Mouse (Mus musculus) macrophage (primary cell): ENCODE data around the gene Naa40. TPM values are rescaled to one million over a fixed set of nuclear protein-coding genes. Genes with fewer than 3 reads are reported as not detected.

Experiments used
- H3K27ac ChIP-seq: fragments of 350-480 bp; formaldehyde crosslinking; 2 replicates; pipeline ENCODE4 v1.9.0; 2021
- H3K36me3 ChIP-seq: fragments of 350-480 bp; formaldehyde crosslinking; 2 replicates; pipeline ENCODE4 v1.9.0; 2021; ENCODE audit errors: inconsistent target
- H3K4me3 ChIP-seq: fragments of 350-480 bp; formaldehyde crosslinking; 2 replicates; pipeline ENCODE4 v1.9.0; 2021; ENCODE audit errors: inconsistent target
- H3K79me2 ChIP-seq: fragments of 350-480 bp; formaldehyde crosslinking; 2 replicates; pipeline ENCODE4 v1.9.0; 2021; ENCODE audit errors: inconsistent target
- WGBS: methylation state at CpG from one replicate; pipeline ENCODE4 v1.1.7; 2026; ENCODE audit warnings: inconsistent platforms; ENCODE audit not compliant: missing documents; 5-methylcytosine and 5-hydroxymethylcytosine counted together
- polyA plus RNA-seq: library from polyadenylated mRNA; stranded (reverse); fragments of 250-400 nt; gene quantifications from 3 replicates; pipeline ENCODE4 v1.2.4, GENCODE M21; 2018; ENCODE audit warnings: inconsistent platforms

The Naa40 gene
- polyA plus RNA-seq, 1 experiment from 2014 or later, result 17.5 TPM

- Histone ChIP-seq H3K4me3 (no peak overlapping the region), H3K36me3 (no peaks in the 10 kb centered on the region), H3K27ac (no peak overlapping the region), H3K79me2 (no peaks in the 10 kb centered on the region)
- WGBS, result 91% methylated on average over 5 of the region's 5 CpGs
Observed at GRCm38 (mm10) chr19:7190986-7191385, 50.0 kb downstream of the Naa40 start.

- no peaks in the 10 kb centered on the region for H3K79me2 ChIP-seq
- H3K4me3 ChIP-seq, result no peak overlapping the region
- 97% methylated on average over 4 of the region's 4 CpGs for WGBS
- H3K27ac ChIP-seq, result no peak overlapping the region
- H3K36me3 ChIP-seq, result no peaks in the 10 kb centered on the region
Observed at GRCm38 (mm10) chr19:7189026-7189425, 52.0 kb downstream of the Naa40 start.

DNA sequence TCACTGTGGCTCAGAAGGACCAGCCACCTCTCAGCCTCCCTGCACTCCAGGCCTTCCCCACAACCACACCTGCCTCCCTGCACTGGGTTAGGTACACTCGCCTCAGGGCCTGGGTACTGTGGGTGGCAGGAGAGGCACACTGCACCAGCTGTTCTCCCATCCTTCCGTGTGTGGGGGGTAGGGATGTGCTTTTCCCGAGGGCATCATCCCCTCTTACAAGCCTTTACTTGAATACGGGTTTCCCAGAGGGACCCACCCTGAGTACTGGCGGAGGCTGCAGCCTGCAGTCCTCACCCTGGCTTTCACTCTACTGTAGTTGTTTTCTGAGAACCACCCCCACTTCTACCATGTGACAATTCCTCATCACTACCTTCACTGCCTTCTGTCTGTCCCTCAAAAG lies 53.8 kb downstream of the Naa40 start:
- 86% methylated on average over 5 of the region's 5 CpGs for WGBS
- Histone ChIP-seq H3K4me3 (no peak overlapping the region), H3K36me3 (no peaks in the 10 kb centered on the region), H3K79me2 (no peaks in the 10 kb centered on the region), H3K27ac (no peak overlapping the region)

DNA sequence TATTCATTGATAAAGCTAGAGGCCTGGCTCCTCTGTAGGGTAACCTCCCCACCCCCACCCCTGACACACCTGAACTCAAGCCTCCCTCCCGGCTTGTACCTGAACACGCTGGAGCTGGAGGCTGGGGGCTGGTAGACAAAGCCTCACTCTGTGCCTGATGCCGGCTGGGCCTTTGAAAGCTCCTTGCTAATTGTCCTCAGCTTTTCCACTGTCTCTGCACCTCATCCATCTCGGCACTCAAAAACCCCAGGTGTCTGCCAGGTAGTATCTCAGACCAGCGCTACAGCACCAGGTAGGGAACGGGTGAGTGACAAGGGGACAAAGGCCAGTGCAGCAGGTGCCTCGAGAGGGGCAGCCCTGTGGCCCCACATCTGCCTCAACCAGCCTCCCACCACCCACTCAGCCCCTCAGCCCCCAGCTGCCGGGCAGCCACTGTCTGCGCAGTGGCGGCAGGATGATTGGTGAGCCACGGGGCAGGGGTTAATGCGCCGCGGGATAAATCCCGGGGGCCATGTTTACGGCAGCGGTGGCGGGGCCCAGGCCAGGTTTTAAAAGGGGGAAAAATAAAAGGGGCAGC lies 55.2 kb downstream of the Naa40 start:
- Histone ChIP-seq H3K4me3 (no peak overlapping the region), H3K36me3 (no peaks in the 10 kb centered on the region), H3K27ac (no peak overlapping the region), H3K79me2 (no peaks in the 10 kb centered on the region)
- 94% methylated on average over 11 of the region's 18 CpGs for WGBS

DNA sequence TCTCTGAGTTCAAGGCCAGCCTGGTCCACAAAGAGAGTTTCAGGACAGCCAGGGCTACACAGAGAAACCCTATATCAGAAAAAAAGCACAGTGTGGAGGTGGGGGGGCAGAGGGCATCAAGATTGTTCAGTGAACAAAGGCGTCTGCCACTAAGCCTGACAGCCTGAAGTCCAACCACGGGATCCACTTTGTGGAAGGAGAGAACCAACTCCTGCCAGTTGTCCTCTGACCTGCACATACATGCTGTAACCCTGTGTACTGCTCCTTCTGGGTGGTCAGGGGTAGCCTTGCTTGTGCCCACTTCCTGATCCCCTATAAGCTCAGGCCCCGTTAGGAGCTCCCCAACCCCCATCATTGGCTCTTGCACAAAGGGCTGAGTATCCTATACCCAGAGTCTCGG lies 55.9 kb downstream of the Naa40 start:
- Histone ChIP-seq H3K36me3 (no peaks in the 10 kb centered on the region), H3K27ac (no peak overlapping the region), H3K4me3 (no peak overlapping the region), H3K79me2 (no peaks in the 10 kb centered on the region)
- WGBS, result 85% methylated on average over 4 of the region's 4 CpGs

DNA sequence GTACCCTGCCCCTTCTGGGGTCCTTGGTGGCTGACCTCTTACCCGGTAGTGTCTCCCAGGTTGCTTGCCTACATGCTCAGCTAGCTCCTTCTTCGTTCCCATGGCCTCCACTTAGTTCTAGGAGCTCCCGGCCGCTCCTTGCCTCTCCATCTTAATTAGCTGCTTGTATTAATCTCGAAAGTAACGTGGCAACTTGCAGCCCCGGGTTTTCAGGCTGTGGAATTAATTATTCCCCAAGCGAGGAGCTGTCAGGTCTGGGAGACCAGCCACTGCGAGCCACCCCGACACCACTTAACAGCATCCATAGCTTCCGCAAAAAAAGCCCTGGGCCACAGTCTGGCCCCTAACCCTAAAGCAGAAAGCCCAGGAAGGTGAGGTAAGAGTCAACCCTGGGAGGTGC lies 57.6 kb downstream of the Naa40 start:
- Histone ChIP-seq H3K27ac (no peak overlapping the region), H3K4me3 (no peak overlapping the region), H3K36me3 (no peaks in the 10 kb centered on the region), H3K79me2 (no peaks in the 10 kb centered on the region)
- WGBS, result 95% methylated on average over 11 of the region's 11 CpGs

- Histone ChIP-seq H3K79me2 (no peaks in the 10 kb centered on the region), H3K4me3 (no peak overlapping the region), H3K36me3 (no peaks in the 10 kb centered on the region), H3K27ac (no peak overlapping the region)
- 16% methylated on average over 23 of the region's 23 CpGs for WGBS
Observed at GRCm38 (mm10) chr19:7182273-7182949, 58.6 kb downstream of the Naa40 start.

GRCm38 (mm10) chr19:7181496-7181895 lies 59.5 kb downstream of the Naa40 start:
- Histone ChIP-seq H3K36me3 (no peaks in the 10 kb centered on the region), H3K27ac (no peak overlapping the region), H3K79me2 (no peaks in the 10 kb centered on the region), H3K4me3 (no peak overlapping the region)
- 96% methylated on average over 6 of the region's 7 CpGs for whole genome bisulfite sequencing

DNA sequence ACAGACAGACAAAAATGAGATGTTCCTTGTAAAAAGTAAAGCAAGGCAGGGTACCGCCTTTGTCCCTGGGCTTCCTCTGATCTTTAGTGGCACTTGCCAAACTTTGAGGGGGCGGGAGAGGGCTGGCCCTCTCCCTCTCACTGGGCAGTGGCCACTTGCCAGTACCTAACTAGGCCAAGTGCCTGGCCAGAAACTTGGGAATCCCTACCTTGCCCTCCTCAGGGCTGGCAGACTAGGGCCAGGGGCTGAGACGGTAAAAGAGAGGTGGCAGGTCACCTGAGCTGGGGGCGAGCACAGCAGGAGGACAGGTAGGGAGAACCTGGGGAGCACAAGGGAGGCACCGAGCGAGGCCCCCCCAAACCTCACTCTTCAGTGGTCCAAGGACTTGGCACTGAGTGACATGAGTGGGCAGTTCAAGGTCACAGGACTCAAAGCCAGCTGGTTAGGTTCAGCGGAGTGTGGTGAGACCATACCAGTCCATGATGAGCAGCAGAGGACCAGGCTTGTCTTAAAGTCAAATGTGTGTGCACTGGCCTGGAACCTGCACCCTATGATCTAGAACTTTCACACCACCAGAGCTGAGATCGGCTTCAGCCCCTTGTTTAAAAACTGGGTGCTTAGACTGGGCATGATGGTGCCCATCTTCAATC lies 60.1 kb downstream of the Naa40 start:
- Histone ChIP-seq H3K36me3 (no peaks in the 10 kb centered on the region), H3K4me3 (no peak overlapping the region), H3K27ac (no peak overlapping the region), H3K79me2 (no peaks in the 10 kb centered on the region)
- 89% methylated on average over 8 of the region's 8 CpGs for WGBS

GRCm38 (mm10) chr19:7178841-7179452 lies 62.0 kb downstream of the Naa40 start:
- Histone ChIP-seq H3K36me3 (no peaks in the 10 kb centered on the region), H3K4me3 (no peak overlapping the region), H3K79me2 (no peaks in the 10 kb centered on the region), H3K27ac (no peak overlapping the region)
- WGBS, result 24% methylated on average over 3 of the region's 3 CpGs

- no peak overlapping the region for H3K4me3 ChIP-seq
- H3K36me3 ChIP-seq, result no peaks in the 10 kb centered on the region
- WGBS, result 94% methylated on average over 13 of the region's 13 CpGs
Observed at GRCm38 (mm10) chr19:7177804-7178511, 63.0 kb downstream of the Naa40 start.

GRCm38 (mm10) chr19:7176041-7176696 lies 64.8 kb downstream of the Naa40 start:
- WGBS, result 90% methylated on average over 10 of the region's 11 CpGs

More at GRCm38 (mm10) chr19:7177804-7178511, 63.0 kb downstream of the Naa40 start:
- no peak overlapping the region for H3K27ac ChIP-seq
- H3K79me2 ChIP-seq, result no peaks in the 10 kb centered on the region

More at GRCm38 (mm10) chr19:7176041-7176696, 64.8 kb downstream of the Naa40 start:
- H3K36me3 ChIP-seq, result no peaks in the 10 kb centered on the region
- no peak overlapping the region for H3K27ac ChIP-seq
- no peaks in the 10 kb centered on the region for H3K79me2 ChIP-seq
- no peak overlapping the region for H3K4me3 ChIP-seq
